Mouse (Mus musculus) kidney, adult 2 months (tissue): ENCODE measurements around the gene Cops2.

Experiments
- CTCF ChIP-seq: fragments of 200-500 bp; conservative IDR thresholded peaks from 2 replicates; pipeline ENCODE4 v1.5.1; 2011; ENCODE audit warnings: low read depth, mild to moderate bottlenecking, control low read depth, low read length, moderate library complexity, mixed read lengths; ENCODE audit not compliant: insufficient read depth, insufficient read length
- POLR2A ChIP-seq: fragments of 200-500 bp; IDR thresholded peaks from one replicate; pipeline ENCODE4 v1.6.1; 2011; ENCODE audit warnings: low read depth, low read length, control low read depth

DNA sequence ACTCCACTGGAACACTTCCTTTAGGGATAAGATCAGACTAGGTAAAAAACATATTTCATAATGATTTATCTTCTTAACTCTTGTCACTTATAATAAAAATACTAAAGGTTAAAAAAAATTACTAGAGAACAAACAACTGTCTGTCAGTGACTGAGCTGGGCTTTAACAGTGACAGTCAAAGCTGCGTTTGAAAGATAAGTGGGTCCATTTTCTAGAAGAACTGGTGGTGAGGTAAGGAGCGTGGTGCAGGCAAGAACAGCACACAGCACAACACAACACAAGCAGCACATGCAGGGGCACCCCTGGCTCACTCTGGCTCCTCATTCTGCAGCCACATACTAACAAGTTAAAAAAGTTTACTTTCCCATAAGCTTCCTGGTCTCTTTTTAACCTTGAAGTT, 7.7 kb downstream of the Cops2 start:
- TF ChIP-seq CTCF (no peak), POLR2A (no peak)
